Mouse (Mus musculus) effector memory CD4-positive, alpha-beta T cell, adult 7 months (primary cell): ENCODE data around the gene Tax1bp3. TPM values are rescaled to one million over a fixed set of nuclear protein-coding genes. Genes with fewer than 3 reads are reported as not detected.

ENCODE experiments used
- polyA plus RNA-seq: library from polyadenylated mRNA; unstranded; fragments of 100-300 nt; shearing (Covaris generic); gene quantifications from one replicate; pipeline ENCODE4 v1.2.1, GENCODE M21; 2017

Gene Tax1bp3
- polyA plus RNA-seq, result 12.4 TPM

DNA sequence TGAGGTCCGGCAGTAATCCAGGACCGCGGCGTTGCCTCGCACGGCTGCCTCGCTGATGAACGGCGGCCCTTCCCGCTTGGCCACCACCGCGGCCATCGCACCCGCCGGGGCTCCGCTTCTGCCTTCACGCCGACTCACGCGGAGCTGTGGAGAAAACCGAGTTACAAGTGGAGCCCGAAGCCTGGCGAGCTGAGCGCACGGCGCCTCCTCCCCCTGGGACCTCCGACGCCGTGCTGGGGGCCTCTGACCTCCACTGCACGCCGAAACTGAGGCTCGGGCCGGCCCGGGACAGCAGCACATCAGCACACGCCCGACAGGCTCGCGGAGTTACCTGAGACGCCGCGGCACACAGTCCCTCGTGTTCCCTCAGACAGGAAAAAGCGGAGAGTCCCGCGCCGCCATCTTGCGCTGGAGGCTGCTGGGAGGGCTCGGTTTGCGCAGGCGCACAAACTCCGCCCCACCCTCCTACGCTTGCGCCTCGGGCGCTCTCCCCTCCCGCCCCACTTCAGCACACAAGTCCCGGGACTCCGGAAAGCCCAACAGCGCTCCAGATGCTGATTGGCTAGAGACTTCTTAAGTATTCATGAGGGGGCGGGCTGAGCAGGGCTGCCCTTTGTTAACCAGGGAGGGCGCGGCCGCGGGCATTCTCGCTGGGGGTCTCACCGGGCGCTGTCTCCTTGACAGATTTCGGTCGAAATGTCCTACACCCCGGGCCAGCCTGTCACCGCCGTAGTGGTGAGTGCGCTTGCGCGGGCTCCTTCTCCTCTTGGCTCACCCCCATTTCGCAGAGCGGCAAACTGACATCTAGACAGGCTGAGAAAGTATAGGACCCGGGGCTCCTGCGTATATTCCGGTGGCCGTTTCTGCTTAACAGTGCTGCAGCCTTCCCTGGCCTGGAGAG is at the start of gene Tax1bp3, which contains the start of gene Emc6:
Gene Tax1bp3 (plus strand): TSS at position 476 of the 901 bp plus-strand sequence.
Gene Emc6 (minus strand): TSS at position 430 of the 901 bp plus-strand sequence.

DNA sequence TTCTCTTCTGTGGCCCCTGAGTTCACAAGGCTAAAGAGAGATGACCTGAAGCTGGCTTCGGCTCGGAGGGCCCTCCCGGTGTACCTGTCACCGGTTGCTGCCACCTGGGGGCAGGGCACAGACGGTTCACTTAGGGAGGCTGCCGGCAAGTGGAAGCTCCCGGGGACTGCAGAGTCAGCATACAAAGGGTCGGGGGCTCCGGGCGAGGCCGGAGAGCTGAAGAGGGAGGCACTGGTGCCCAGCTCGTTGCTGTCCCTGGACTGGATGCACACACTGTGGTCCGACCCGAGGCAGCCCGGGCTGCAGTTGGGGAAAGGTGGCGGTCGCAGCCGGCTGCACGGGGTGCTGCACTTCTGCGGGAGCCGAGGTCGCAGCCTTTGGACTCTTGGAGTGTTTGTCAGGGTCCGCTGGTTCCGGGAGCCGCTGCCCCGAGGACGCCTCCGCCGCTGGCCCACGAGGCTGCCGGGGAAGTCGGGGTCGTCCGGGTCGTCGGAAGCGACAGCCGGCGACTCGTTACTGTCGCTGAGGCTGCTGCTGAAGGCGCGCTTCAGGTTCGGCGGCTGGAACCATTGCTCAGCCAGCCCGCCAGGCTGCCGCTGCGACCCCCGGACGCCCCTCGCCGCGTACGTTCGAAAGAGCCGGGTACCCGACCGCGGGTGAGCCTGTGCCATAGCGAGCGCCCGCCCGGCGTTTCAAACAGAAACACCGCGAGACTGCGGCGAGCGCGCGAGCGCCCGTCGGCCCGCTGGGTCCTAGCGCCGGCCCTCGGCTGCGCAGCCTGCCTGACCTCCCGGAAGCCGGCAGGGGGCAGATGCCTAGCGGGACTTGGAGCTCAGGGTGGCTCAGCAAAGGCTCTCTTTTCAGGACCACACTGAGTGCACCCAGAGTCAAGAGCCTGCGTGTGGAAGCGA is 39.0 kb upstream of the Tax1bp3 start, which contains the start of gene Haspin:
Gene Haspin (minus strand): TSS at position 704 of the 911 bp plus-strand sequence.

DNA sequence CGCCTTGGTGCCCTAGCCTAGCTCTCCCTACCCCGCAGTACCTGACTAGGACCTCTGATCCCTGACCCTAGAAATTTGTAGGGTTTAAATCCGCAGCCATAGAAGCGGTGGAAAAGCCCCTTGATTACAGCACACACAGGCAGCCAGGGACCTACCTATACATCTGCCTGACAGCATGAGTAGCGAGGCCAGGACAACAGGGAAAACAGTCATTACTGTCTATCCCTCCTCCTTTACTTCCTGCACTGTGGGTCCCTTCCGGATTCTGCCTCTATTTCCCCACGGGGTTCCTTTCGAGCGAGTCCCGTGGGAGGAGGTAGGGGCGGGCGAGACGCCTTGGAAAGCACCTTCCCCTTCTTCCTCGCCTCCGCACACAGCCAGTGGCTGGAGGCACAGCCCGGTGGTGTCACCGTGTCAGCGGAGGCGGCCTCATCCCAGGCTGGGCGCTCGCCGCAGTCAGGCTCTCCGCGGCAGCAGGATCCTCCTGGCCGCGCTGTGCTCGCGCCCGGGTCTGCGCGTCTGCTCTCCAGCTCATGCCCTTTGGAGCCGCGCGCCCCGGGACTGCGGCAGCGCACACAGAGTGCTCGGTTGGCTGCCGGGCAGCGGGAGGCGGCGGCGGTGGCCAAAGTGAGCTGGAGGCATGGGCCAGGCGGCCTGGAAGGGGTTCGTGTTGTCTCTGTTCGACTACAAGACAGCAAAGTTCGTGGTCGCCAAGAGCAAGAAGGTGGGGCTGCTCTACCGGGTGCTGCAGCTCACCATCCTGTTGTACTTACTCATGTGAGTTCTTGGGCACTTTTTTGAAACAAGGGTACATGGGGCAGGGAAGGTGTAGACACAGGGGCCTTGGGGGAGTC is 16.7 kb upstream of the Tax1bp3 start, which contains the start of gene P2rx5:
Gene P2rx5 (plus strand): TSS at position 465 of the 854 bp plus-strand sequence.

DNA sequence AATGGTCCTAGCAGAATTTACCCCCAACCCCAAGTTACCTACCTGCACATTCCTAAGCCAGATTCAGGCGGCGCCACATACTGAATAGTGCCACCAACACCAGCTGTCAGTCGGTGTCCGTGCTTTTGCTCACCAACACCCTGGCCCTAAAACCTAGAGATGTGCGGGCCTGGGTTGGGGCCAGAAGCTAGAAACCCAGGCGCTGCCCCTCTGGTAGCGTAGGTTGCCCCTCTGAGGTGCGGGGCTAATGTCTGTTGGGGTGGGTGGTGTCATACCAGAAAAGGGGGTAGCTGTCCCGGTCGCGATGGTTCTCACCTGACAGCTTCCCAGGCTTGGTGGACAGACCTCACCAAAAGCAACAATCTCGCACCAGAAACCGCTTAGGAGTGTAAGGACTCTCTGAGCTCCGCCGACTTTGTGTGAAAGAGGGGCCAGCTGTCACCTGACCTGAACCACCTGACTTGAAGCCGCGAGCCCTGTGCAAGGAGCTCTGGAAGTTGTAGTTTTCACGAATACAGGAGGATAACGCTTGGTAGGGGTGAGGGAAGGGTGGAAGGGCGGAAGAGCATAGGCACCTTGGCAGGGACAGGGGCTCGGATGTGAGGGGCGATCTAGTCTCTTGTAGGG is 21.8 kb downstream of the Tax1bp3 start, which contains the start of gene Ctns:
Gene Ctns (minus strand): TSS at position 440 of the 627 bp plus-strand sequence.

DNA sequence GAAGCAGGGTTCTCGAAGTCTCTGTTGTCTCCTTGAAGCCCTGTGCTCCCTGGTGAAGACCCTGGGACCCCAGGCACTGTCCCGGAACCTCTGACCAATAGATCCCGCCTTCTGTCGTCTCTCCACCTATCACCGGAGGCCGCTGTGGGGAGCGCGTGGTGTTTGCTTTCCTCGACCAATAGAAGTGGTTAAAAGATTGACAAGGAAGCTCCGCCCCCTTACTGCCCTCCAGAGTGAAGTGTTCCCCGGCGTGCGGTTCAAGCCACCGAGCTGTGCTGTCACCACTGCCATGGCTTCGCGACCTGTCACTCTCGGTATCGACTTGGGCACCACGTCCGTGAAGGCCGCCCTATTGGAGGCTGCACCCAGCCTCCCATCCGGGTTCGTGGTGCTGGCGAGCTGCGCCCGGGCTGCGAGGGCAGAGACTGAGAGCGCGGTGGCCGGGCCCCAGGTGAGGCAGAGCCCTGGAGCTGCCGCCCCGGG is 22.4 kb downstream of the Tax1bp3 start, which contains the start of gene Shpk:
Gene Shpk (plus strand): TSS at position 231 of the 483 bp plus-strand sequence.

Other genes with a start within 250 kb of the Tax1bp3 start
- 262 TPM for gene Atp2a3, start 215.9 kb upstream of the Tax1bp3 start, polyA plus RNA-seq
- gene P2rx1, start 178.0 kb upstream of the Tax1bp3 start, polyA plus RNA-seq, result not detected
- 2.0 TPM for gene Camkk1, start 158.1 kb upstream of the Tax1bp3 start, polyA plus RNA-seq
- 7.0 TPM for gene Ncbp3, start 129.3 kb upstream of the Tax1bp3 start, polyA plus RNA-seq
- 0.59 TPM for gene Itgae, start 86.5 kb upstream of the Tax1bp3 start, polyA plus RNA-seq
- 2.2 TPM for gene Haspin, start 38.8 kb upstream of the Tax1bp3 start, polyA plus RNA-seq
- gene P2rx5, start 16.7 kb upstream of the Tax1bp3 start, polyA plus RNA-seq, result not detected
- gene Emc6, start within 50 bp of the Tax1bp3 start, polyA plus RNA-seq, result 95.4 TPM
- 8.6 TPM for gene Ctns, start 22.0 kb downstream of the Tax1bp3 start, polyA plus RNA-seq
- 6.2 TPM for gene Shpk, start 22.4 kb downstream of the Tax1bp3 start, polyA plus RNA-seq
- gene Trpv1, start 57.2 kb downstream of the Tax1bp3 start, polyA plus RNA-seq, result not detected
- gene Trpv3, start 90.3 kb downstream of the Tax1bp3 start, polyA plus RNA-seq, result 0.12 TPM
- 0.82 TPM for gene Aspa, start 152.5 kb downstream of the Tax1bp3 start, polyA plus RNA-seq
- not detected for gene Gm49340, start 152.7 kb downstream of the Tax1bp3 start, polyA plus RNA-seq
- not detected for gene Spata22, start 152.7 kb downstream of the Tax1bp3 start, polyA plus RNA-seq
- not detected for gene Olfr20, start 173.7 kb downstream of the Tax1bp3 start, polyA plus RNA-seq
- gene Olfr376, start 194.2 kb downstream of the Tax1bp3 start, polyA plus RNA-seq, result not detected
- gene Olfr1, start 222.5 kb downstream of the Tax1bp3 start, polyA plus RNA-seq, result not detected